Mouse (Mus musculus) MEL (cell line): ENCODE measurements around the gene Skap2. TPM values are rescaled to one million over a fixed set of nuclear protein-coding genes. Genes with fewer than 3 reads are reported as not detected.

Experiments used
- DNase-seq: peaks from one replicate; pipeline ENCODE4 v3.0.0; 2011; ENCODE audit warnings: low read depth, low spot score
- H3K27ac ChIP-seq: 2 replicates; pipeline ENCODE4 v1.5.1; 2012; ENCODE audit warnings: low read depth, mild to moderate bottlenecking, control low read depth, low read length, moderate library complexity; ENCODE audit not compliant: control insufficient read depth
- H3K27me3 ChIP-seq, 2 experiments: fragments of 150-350 bp in 1 of 2; sonication (generic) in 1 of 2; 2 replicates each; pipeline ENCODE4 v1.6.1; 2012; ENCODE audit warnings: low read length in 2 of 2, mild to moderate bottlenecking in 2 of 2, improper control_type of control experiment in 1 of 2, moderate library complexity in 1 of 2; ENCODE audit not compliant: insufficient read depth in 2 of 2, control insufficient read depth in 1 of 2
- H3K36me3 ChIP-seq, 2 experiments: 2 replicates each; pipeline ENCODE4 v1.6.1; 2012 to 2014; ENCODE audit warnings: low read length in 2 of 2, improper control_type of control experiment in 1 of 2, inconsistent platforms in 1 of 2, mild to moderate bottlenecking in 1 of 2; ENCODE audit not compliant: insufficient read depth in 2 of 2, control insufficient read depth in 1 of 2
- H3K4me1 ChIP-seq, 2 experiments: fragments of 150-350 bp in 1 of 2; sonication (generic) in 1 of 2; 2 replicates each; pipeline ENCODE4 v1.6.1; 2012; ENCODE audit warnings: low read length in 2 of 2, improper control_type of control experiment in 1 of 2, mild to moderate bottlenecking in 1 of 2; ENCODE audit not compliant: insufficient read depth in 2 of 2, control insufficient read depth in 1 of 2
- H3K4me3 ChIP-seq, 2 experiments: fragments of 150-350 bp in 1 of 2; sonication (generic) in 1 of 2; 2 replicates each; pipeline ENCODE4 v1.5.1; 2012; ENCODE audit warnings: low read depth in 2 of 2, low read length in 2 of 2, mild to moderate bottlenecking in 2 of 2, moderate library complexity in 2 of 2, control low read depth in 1 of 2, improper control_type of control experiment in 1 of 2; ENCODE audit not compliant: control insufficient read depth in 1 of 2, insufficient read depth in 1 of 2
- H3K79me2 ChIP-seq: 2 replicates; pipeline ENCODE4 v1.6.1; 2012; ENCODE audit warnings: mild to moderate bottlenecking, low read length, moderate library complexity; ENCODE audit not compliant: control insufficient read depth, poor library complexity, insufficient read depth
- H3K9ac ChIP-seq: 2 replicates; pipeline ENCODE4 v1.6.1; 2012; ENCODE audit warnings: low read depth, mild to moderate bottlenecking, control low read depth, low read length, moderate library complexity; ENCODE audit not compliant: control insufficient read depth, poor library complexity, severe bottlenecking
- H3K9me3 ChIP-seq: fragments of 150-350 bp; sonication (generic); replicated peaks from 2 replicates; pipeline ENCODE4 v1.6.1; 2012; ENCODE audit warnings: mild to moderate bottlenecking, low read length, improper control_type of control experiment, moderate library complexity; ENCODE audit not compliant: insufficient read depth
- CHD1 ChIP-seq: IDR thresholded peaks from 2 replicates; pipeline ENCODE4 v1.6.1; 2012; ENCODE audit warnings: low read depth, mild to moderate bottlenecking, inconsistent platforms, low read length, improper control_type of control experiment
- CHD2 ChIP-seq: IDR thresholded peaks from 2 replicates; pipeline ENCODE4 v1.6.1; 2011; ENCODE audit warnings: low read length, improper control_type of control experiment
- CTCF ChIP-seq, 3 experiments: IDR thresholded peaks in 2 of 3; conservative IDR thresholded peaks in 1 of 3; 2 replicates each; pipeline ENCODE4 v1.5.1; 2011 to 2012; ENCODE audit warnings: low read length in 3 of 3, low read depth in 2 of 3, mild to moderate bottlenecking in 2 of 3, improper control_type of control experiment in 1 of 3, inconsistent platforms in 1 of 3, mixed read lengths in 1 of 3, moderate library complexity in 1 of 3; ENCODE audit not compliant: control insufficient read depth in 1 of 3, insufficient read depth in 1 of 3, poor library complexity in 1 of 3, severe bottlenecking in 1 of 3
- ELF1 ChIP-seq: IDR thresholded peaks from 2 replicates; pipeline ENCODE4 v1.6.1; 2014; ENCODE audit warnings: low read depth, mild to moderate bottlenecking, inconsistent platforms, low read length, improper control_type of control experiment, moderate library complexity
- EP300 ChIP-seq, 2 experiments: IDR thresholded peaks; 2 replicates each; pipeline ENCODE4 v1.6.1; 2011; ENCODE audit warnings: improper control_type of control experiment in 2 of 2, low read length in 2 of 2, low read depth in 1 of 2, mild to moderate bottlenecking in 1 of 2
- ETS1 ChIP-seq: IDR thresholded peaks from 2 replicates; pipeline ENCODE4 v1.6.1; 2012; ENCODE audit warnings: low read depth, mild to moderate bottlenecking, inconsistent platforms, low read length, improper control_type of control experiment, moderate library complexity
- HCFC1 ChIP-seq: IDR thresholded peaks from 2 replicates; pipeline ENCODE4 v1.6.1; 2012; ENCODE audit warnings: low read depth, mild to moderate bottlenecking, inconsistent platforms, low read length, improper control_type of control experiment, moderate library complexity
- KAT2A ChIP-seq: conservative IDR thresholded peaks from 2 replicates; pipeline ENCODE4 v1.6.1; 2012; ENCODE audit warnings: low read depth, low read length, improper control_type of control experiment, inconsistent platforms
- MAFK ChIP-seq: IDR thresholded peaks from 2 replicates; pipeline ENCODE4 v1.6.1; 2011; ENCODE audit warnings: low read depth, mild to moderate bottlenecking, low read length, improper control_type of control experiment, borderline replicate concordance
- MAX ChIP-seq: IDR thresholded peaks from 2 replicates; pipeline ENCODE4 v1.6.1; 2011; ENCODE audit warnings: low read length, improper control_type of control experiment
- MAZ ChIP-seq: IDR thresholded peaks from 2 replicates; pipeline ENCODE4 v1.6.1; 2012; ENCODE audit warnings: low read depth, mild to moderate bottlenecking, inconsistent platforms, low read length, improper control_type of control experiment
- MEF2A ChIP-seq: IDR thresholded peaks from 2 replicates; pipeline ENCODE4 v1.6.1; 2014; ENCODE audit warnings: low read depth, mild to moderate bottlenecking, inconsistent platforms, low read length, improper control_type of control experiment; ENCODE audit not compliant: poor library complexity, insufficient replicate concordance, severe bottlenecking; ENCODE audit errors: extremely low read depth
- MXI1 ChIP-seq: IDR thresholded peaks from 2 replicates; pipeline ENCODE4 v1.6.1; 2011; ENCODE audit warnings: mild to moderate bottlenecking, low read depth, low read length, improper control_type of control experiment
- NELFE ChIP-seq: IDR thresholded peaks from 2 replicates; pipeline ENCODE4 v1.6.1; 2011; ENCODE audit warnings: low read depth, low read length, improper control_type of control experiment
- POLR2A ChIP-seq, 2 experiments: IDR thresholded peaks; 2 replicates each; pipeline ENCODE4 v1.6.1; 2011 to 2012; ENCODE audit warnings: low read length in 2 of 2, mild to moderate bottlenecking in 2 of 2, control low read depth in 1 of 2, improper control_type of control experiment in 1 of 2, low read depth in 1 of 2, moderate library complexity in 1 of 2; ENCODE audit not compliant: control insufficient read depth in 1 of 2, insufficient read depth in 1 of 2, poor library complexity in 1 of 2
- POLR2AphosphoS5 ChIP-seq: IDR thresholded peaks from 2 replicates; pipeline ENCODE4 v1.6.1; 2012; ENCODE audit warnings: low read depth, borderline replicate concordance, mild to moderate bottlenecking, inconsistent platforms, low read length, moderate library complexity, mixed read lengths
- RAD21 ChIP-seq: IDR thresholded peaks from 2 replicates; pipeline ENCODE4 v1.6.1; 2011; ENCODE audit warnings: mild to moderate bottlenecking, low read depth, low read length, improper control_type of control experiment
- SIN3A ChIP-seq: IDR thresholded peaks from 2 replicates; pipeline ENCODE4 v1.6.1; 2012; ENCODE audit warnings: low read length, improper control_type of control experiment, inconsistent platforms
- SMC3 ChIP-seq: IDR thresholded peaks from 2 replicates; pipeline ENCODE4 v1.6.1; 2011; ENCODE audit warnings: low read depth, low read length, improper control_type of control experiment
- TAL1 ChIP-seq: IDR thresholded peaks from 2 replicates; pipeline ENCODE4 v1.6.1; 2012; ENCODE audit warnings: mild to moderate bottlenecking, inconsistent platforms, low read length, moderate library complexity, mixed read lengths
- TBP ChIP-seq: IDR thresholded peaks from 2 replicates; pipeline ENCODE4 v1.8.0; 2011; ENCODE audit warnings: low read depth, low read length, improper control_type of control experiment
- USF1 ChIP-seq: IDR thresholded peaks from 2 replicates; pipeline ENCODE4 v1.6.1; 2014; ENCODE audit warnings: low read depth, mild to moderate bottlenecking, inconsistent platforms, low read length, improper control_type of control experiment, moderate library complexity
- USF2 ChIP-seq, 2 experiments: IDR thresholded peaks; 2 replicates each; pipeline ENCODE4 v1.6.1; 2011 to 2012; ENCODE audit warnings: improper control_type of control experiment in 2 of 2, low read length in 2 of 2, borderline replicate concordance in 1 of 2, inconsistent platforms in 1 of 2, low read depth in 1 of 2, mild to moderate bottlenecking in 1 of 2; ENCODE audit not compliant: insufficient read depth in 1 of 2
- ZNF384 ChIP-seq: IDR thresholded peaks from 2 replicates; pipeline ENCODE4 v1.6.1; 2012; ENCODE audit warnings: low read depth, mild to moderate bottlenecking, inconsistent platforms, low read length, improper control_type of control experiment
- polyA plus RNA-seq, 2 experiments: library from polyadenylated mRNA; stranded (reverse) in 1 of 2; unstranded in 1 of 2; fragments of >175 nt in 1 of 2; fragments of >200 nt in 1 of 2; gene quantifications; 2 replicates each; pipeline versions ENCODE4 v1.2.1 to v1.2.4; 2012; ENCODE audit warnings: low replicate concordance in 2 of 2, low read depth in 1 of 2; ENCODE audit not compliant: insufficient read length in 2 of 2, insufficient read depth in 1 of 2, missing spikeins in 1 of 2
- total RNA-seq: library from RNA; depleted of rRNA; stranded (reverse); fragments of 300-350 nt; gene quantifications from 2 replicates; pipeline ENCODE4 v1.2.3, GENCODE M21; 2012

Gene Skap2
- total and polyA plus RNA-seq, 3 experiments: 17.8 to 31.3 TPM; not detected in 1

GRCm38 (mm10) chr6:51863508-51863907 lies 148.8 kb downstream of the Skap2 start:
- H3K27ac ChIP-seq: no peak overlapping the region
- no peaks in the 10 kb centered on the region for H3K9me3 ChIP-seq
- no peak for DNase-seq
- no peaks in the 10 kb centered on the region for H3K27me3 ChIP-seq
- H3K9ac ChIP-seq: no peak overlapping the region
- H3K36me3 ChIP-seq: no peaks in the 10 kb centered on the region
- no peaks in the 10 kb centered on the region for H3K4me1 ChIP-seq
- no peaks in the 10 kb centered on the region for H3K79me2 ChIP-seq
- no peak overlapping the region for H3K4me3 ChIP-seq
- TF ChIP-seq TBP (no peak), USF1 (no peak), CTCF (IDR thresholded peaks at IDR 0.05 in 2 of 3, conservative IDR thresholded peaks at IDR 0.05 in 1 of 3; ENCODE audit: control insufficient read depth in 1 of 3, insufficient read depth in 1 of 3, low read depth in 2 of 3, low read length in 3 of 3, poor library complexity in 1 of 3, severe bottlenecking in 1 of 3) (no peak), HCFC1 (no peak), POLR2AphosphoS5 (no peak), CHD2 (no peak), KAT2A (no peak), RAD21 (no peak), TAL1 (no peak), ZNF384 (no peak), POLR2A (IDR thresholded peaks at IDR 0.05; ENCODE audit: control insufficient read depth in 1 of 2, insufficient read depth in 1 of 2, low read depth in 1 of 2, low read length in 2 of 2, poor library complexity in 1 of 2) (no peak), CHD1 (no peak), SMC3 (no peak), MAFK (no peak)

GRCm38 (mm10) chr6:51860300-51860699 lies 152.0 kb downstream of the Skap2 start:
- Histone ChIP-seq H3K36me3 (no peaks in the 10 kb centered on the region), H3K9me3 (no peaks in the 10 kb centered on the region), H3K27me3 (no peaks in the 10 kb centered on the region), H3K4me1 (0 out of 4 replicates have a peak, but pooled peaks cover 0 to 2% of the 10 kb centered on the region in 2 experiments), H3K9ac (no peak overlapping the region), H3K27ac (no peak overlapping the region), H3K4me3 (no peak overlapping the region), H3K79me2 (no peaks in the 10 kb centered on the region)
- TF ChIP-seq USF2 (IDR thresholded peaks at IDR 0.05; ENCODE audit: borderline replicate concordance in 1 of 2, insufficient read depth in 1 of 2, low read depth in 1 of 2, low read length in 2 of 2): no peak
- TF ChIP-seq KAT2A: no peak
- no peak for TF ChIP-seq MAZ
- no peak for DNase-seq

GRCm38 (mm10) chr6:51857821-51858220 lies 154.5 kb downstream of the Skap2 start:
- H3K36me3 ChIP-seq: no peaks in the 10 kb centered on the region
- no peak overlapping the region for H3K27ac ChIP-seq
- peak; percentile 92 for DNase-seq
- H3K4me3 ChIP-seq: peak overlapping the region; percentile 58 to 78
- no peaks in the 10 kb centered on the region for H3K79me2 ChIP-seq
- H3K4me1 ChIP-seq: 0 out of 4 replicates have a peak, but pooled peaks cover 0 to 2% of the 10 kb centered on the region in 2 experiments
- H3K27me3 ChIP-seq: no peaks in the 10 kb centered on the region
- H3K9ac ChIP-seq: peak overlapping the region; percentile 81
- no peaks in the 10 kb centered on the region for H3K9me3 ChIP-seq
- peak; percentile 78 for TF ChIP-seq RAD21
- TF ChIP-seq SIN3A: peak; percentile 77
- peak; percentile 37; the same call in 1 of the 2 replicates for TF ChIP-seq NELFE
- peak; percentile 92 for TF ChIP-seq MXI1
- no peak for TF ChIP-seq MEF2A
- peak; percentile 81 to 95 (median 88) for TF ChIP-seq CTCF (IDR thresholded peaks at IDR 0.05 in 2 of 3, conservative IDR thresholded peaks at IDR 0.05 in 1 of 3; ENCODE audit: control insufficient read depth in 1 of 3, insufficient read depth in 1 of 3, low read depth in 2 of 3, low read length in 3 of 3, poor library complexity in 1 of 3, severe bottlenecking in 1 of 3)
- 0 out of 2 replicates have a peak, but pooled peaks have one; percentile 48 for TF ChIP-seq MAZ
- TF ChIP-seq POLR2AphosphoS5: no peak
- TF ChIP-seq EP300 (IDR thresholded peaks at IDR 0.05; ENCODE audit: low read depth in 1 of 2, low read length in 2 of 2): peak in 1 of 2 experiments; percentile 27; a peak in 1 of 4 replicates
- TF ChIP-seq ETS1: no peak
- peak; percentile 98 for TF ChIP-seq MAX
- peak; percentile 55; the same call in 1 of the 2 replicates for TF ChIP-seq HCFC1
- peak; percentile 76 for TF ChIP-seq ELF1
- TF ChIP-seq CHD2: peak; percentile 85
- no peak for TF ChIP-seq KAT2A
- no peak for TF ChIP-seq MAFK
- TF ChIP-seq SMC3: peak; percentile 87
- TF ChIP-seq TBP: 0 out of 2 replicates have a peak, but pooled peaks have one; percentile 41
- TF ChIP-seq USF1: peak; percentile 76
